Mouse (Mus musculus) CH12.LX (cell line): ENCODE results near the gene Brwd3. TPM values are rescaled to one million over a fixed set of nuclear protein-coding genes. Genes with fewer than 3 reads are reported as not detected.
A peak's percentile ranks its signal among the peaks of the same experiment; 100 is the strongest.

ENCODE experiments used
- DNase-seq: peaks from one replicate; pipeline ENCODE4 v3.0.0-alpha.2; 2013; ENCODE audit errors: extremely low read depth
- H3K27ac ChIP-seq: 2 replicates; pipeline ENCODE4 v1.5.1; 2012; ENCODE audit warnings: low read depth, mild to moderate bottlenecking, control low read depth, moderate library complexity; ENCODE audit not compliant: insufficient read depth
- H3K27me3 ChIP-seq: replicated peaks from 2 replicates; pipeline ENCODE3; 2012; ENCODE audit warnings: inconsistent platforms
- H3K36me3 ChIP-seq, 2 experiments: replicated peaks in 1 of 2; 2 replicates each; pipeline versions ENCODE3 to v1.6.1; 2012; ENCODE audit warnings: inconsistent platforms in 1 of 2, low read length in 1 of 2, mild to moderate bottlenecking in 1 of 2, mixed read lengths in 1 of 2, moderate library complexity in 1 of 2; ENCODE audit not compliant: control insufficient read depth in 1 of 2, insufficient read depth in 1 of 2
- H3K4me1 ChIP-seq, 2 experiments: 2 replicates each; pipeline ENCODE4 v1.6.1; 2012; ENCODE audit warnings: inconsistent platforms in 1 of 2, moderate library complexity in 1 of 2; ENCODE audit not compliant: insufficient read depth in 2 of 2, control insufficient read depth in 1 of 2
- H3K4me2 ChIP-seq: 2 replicates; pipeline ENCODE4 v1.6.1; 2012; ENCODE audit warnings: low read depth, mild to moderate bottlenecking, control low read depth; ENCODE audit not compliant: poor library complexity, insufficient read depth, severe bottlenecking
- H3K4me3 ChIP-seq, 3 experiments: fragments of 150-350 bp in 1 of 3; sonication (generic) in 1 of 3; replicated peaks in 1 of 3; 2 replicates each; pipeline versions ENCODE3 to v1.5.1; 2011 to 2012; ENCODE audit warnings: low read depth in 2 of 3, low read length in 2 of 3, mild to moderate bottlenecking in 2 of 3, moderate library complexity in 2 of 3, control low read depth in 1 of 3, improper control_type of control experiment in 1 of 3, inconsistent platforms in 1 of 3, mixed read lengths in 1 of 3; ENCODE audit not compliant: poor library complexity in 1 of 3
- H3K79me2 ChIP-seq: replicated peaks from 2 replicates; pipeline ENCODE4 v1.6.1; 2012; ENCODE audit warnings: mild to moderate bottlenecking, moderate library complexity; ENCODE audit not compliant: control insufficient read depth, poor library complexity, insufficient read depth, severe bottlenecking; ENCODE audit errors: extremely low read depth
- H3K9ac ChIP-seq: 2 replicates; pipeline ENCODE4 v1.6.1; 2012; ENCODE audit warnings: low read depth, mild to moderate bottlenecking, control low read depth, moderate library complexity; ENCODE audit not compliant: insufficient read depth
- H3K9me3 ChIP-seq: replicated peaks from 2 replicates; pipeline ENCODE3; 2012; ENCODE audit warnings: low read length, inconsistent platforms, mixed read lengths
- CHD1 ChIP-seq: IDR thresholded peaks from 2 replicates; pipeline ENCODE4 v1.6.1; 2012; ENCODE audit warnings: low read depth, low read length, improper control_type of control experiment, inconsistent platforms
- CHD2 ChIP-seq: IDR thresholded peaks from 2 replicates; pipeline ENCODE4 v1.6.1; 2011; ENCODE audit warnings: low read length, improper control_type of control experiment
- CTCF ChIP-seq, 2 experiments: IDR thresholded peaks in 1 of 2; conservative IDR thresholded peaks in 1 of 2; 2 replicates each; pipeline ENCODE4 v1.5.1; 2011 to 2012; ENCODE audit warnings: low read depth in 2 of 2, low read length in 2 of 2, improper control_type of control experiment in 1 of 2, inconsistent platforms in 1 of 2, mild to moderate bottlenecking in 1 of 2, moderate library complexity in 1 of 2
- ELF1 ChIP-seq: IDR thresholded peaks from 2 replicates; pipeline ENCODE4 v1.6.1; 2014; ENCODE audit warnings: low read depth, mild to moderate bottlenecking, inconsistent platforms, low read length, improper control_type of control experiment
- HCFC1 ChIP-seq: IDR thresholded peaks from 2 replicates; pipeline ENCODE4 v1.6.1; 2012; ENCODE audit warnings: low read depth, mild to moderate bottlenecking, inconsistent platforms, low read length, improper control_type of control experiment
- KAT2A ChIP-seq: IDR thresholded peaks from 2 replicates; pipeline ENCODE4 v1.6.1; 2012; ENCODE audit warnings: low read length, improper control_type of control experiment, inconsistent platforms; ENCODE audit not compliant: insufficient replicate concordance
- MAFK ChIP-seq: IDR thresholded peaks from 2 replicates; pipeline ENCODE4 v1.6.1; 2011; ENCODE audit warnings: low read length, improper control_type of control experiment; ENCODE audit not compliant: insufficient replicate concordance
- NELFE ChIP-seq: IDR thresholded peaks from 2 replicates; pipeline ENCODE4 v1.6.1; 2011; ENCODE audit warnings: low read depth, low read length, improper control_type of control experiment
- NRF1 ChIP-seq: IDR thresholded peaks from 2 replicates; pipeline ENCODE4 v1.6.1; 2014; ENCODE audit warnings: low read depth, mild to moderate bottlenecking, inconsistent platforms, low read length, improper control_type of control experiment, moderate library complexity
- PAX5 ChIP-seq: IDR thresholded peaks from 2 replicates; pipeline ENCODE4 v1.6.1; 2012; ENCODE audit warnings: low read length, inconsistent platforms, mixed read lengths
- POLR2A ChIP-seq: IDR thresholded peaks from 2 replicates; pipeline ENCODE4 v1.6.1; 2011; ENCODE audit warnings: low read depth, mild to moderate bottlenecking, improper control_type of control experiment, low read length
- POLR2AphosphoS2 ChIP-seq: IDR thresholded peaks from 2 replicates; pipeline ENCODE4 v1.6.1; 2011; ENCODE audit warnings: low read depth, low read length, improper control_type of control experiment
- RAD21 ChIP-seq: IDR thresholded peaks from 2 replicates; pipeline ENCODE4 v1.6.1; 2011; ENCODE audit warnings: low read depth, mild to moderate bottlenecking, low read length, improper control_type of control experiment, moderate library complexity
- UBTF ChIP-seq: IDR thresholded peaks from 2 replicates; pipeline ENCODE4 v1.6.1; 2012; ENCODE audit warnings: low read depth, mild to moderate bottlenecking, inconsistent platforms, low read length, improper control_type of control experiment, moderate library complexity
- USF1 ChIP-seq: IDR thresholded peaks from 2 replicates; pipeline ENCODE4 v1.6.1; 2014; ENCODE audit warnings: low read depth, mild to moderate bottlenecking, inconsistent platforms, low read length, improper control_type of control experiment
- ZMIZ1 ChIP-seq: IDR thresholded peaks from 2 replicates; pipeline ENCODE4 v1.6.1; 2012; ENCODE audit warnings: low read depth, mild to moderate bottlenecking, inconsistent platforms, low read length, improper control_type of control experiment
- ZNF384 ChIP-seq: IDR thresholded peaks from 2 replicates; pipeline ENCODE4 v1.6.1; 2012; ENCODE audit warnings: low read depth, low read length, improper control_type of control experiment, inconsistent platforms
- dilution Hi-C: fragments of 300-500 bp; cut with MboI; formaldehyde crosslinking; loops from 2 replicates; pipeline ENCODE4 v1.14.3; 2020; ENCODE audit warnings: low sequenced_read_pairs; ENCODE audit not compliant: extremely low pct_unique_long_range_greater_than_20kb, extremely low pct_ligation_motif_present
- in situ Hi-C: fragments of 300-500 bp; cut with MboI; formaldehyde crosslinking; loops from 3 replicates; pipeline ENCODE4 v1.14.3; 2019; ENCODE audit warnings: low sequenced_read_pairs, low pct_ligation_motif_present, low pct_unique_long_range_greater_than_20kb, mixed read lengths
- polyA plus RNA-seq: library from polyadenylated mRNA; unstranded; fragments of >175 nt; gene quantifications from 2 replicates; pipeline ENCODE4 v1.2.1, GENCODE M21; 2012; ENCODE audit warnings: low read depth; ENCODE audit not compliant: insufficient read length
- total RNA-seq, 2 experiments: library from RNA; depleted of rRNA; stranded (reverse); fragments of 300-350 nt in 1 of 2; fragments of >200 nt in 1 of 2; gene quantifications; 2 replicates each; pipeline ENCODE4 v1.2.3; 2012 to 2014

Brwd3 gene
- total and polyA plus RNA-seq, 3 experiments: 3.0 to 5.4 (median 3.3) TPM

DNA sequence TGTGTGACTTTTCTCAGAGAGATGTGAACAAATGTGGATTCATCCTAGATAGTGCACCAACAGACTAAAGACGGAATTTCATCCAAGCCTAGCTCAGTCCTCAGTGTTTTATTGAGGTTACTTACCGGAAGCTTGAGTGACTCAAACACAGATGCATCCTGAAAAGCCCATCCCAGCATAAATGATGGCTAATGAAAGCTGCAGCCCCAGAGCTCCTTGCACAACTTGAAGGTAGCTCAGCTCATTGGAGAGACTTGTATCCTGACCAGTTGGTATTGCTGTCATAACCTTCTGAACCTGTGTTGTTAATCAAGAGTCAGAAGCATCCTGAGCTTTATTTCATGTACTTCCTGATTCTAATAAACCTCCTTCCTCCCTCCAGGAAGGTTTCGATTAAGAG, 105.8 kb downstream of the Brwd3 start:
- TF ChIP-seq ELF1 (no peak), KAT2A (no peak), CHD1 (no peak), ZMIZ1 (no peak), NELFE (no peak), HCFC1 (no peak), CTCF (conservative IDR thresholded peaks at IDR 0.05 in 1 of 2, IDR thresholded peaks at IDR 0.05 in 1 of 2; ENCODE audit: low read depth in 2 of 2, low read length in 2 of 2) (no peak), MAFK (no peak), POLR2AphosphoS2 (no peak), POLR2A (no peak), ZNF384 (no peak), CHD2 (no peak)
- Histone ChIP-seq H3K27ac (no peak overlapping the region), H3K4me1 (no peaks in the 10 kb centered on the region), H3K9ac (no peak overlapping the region), H3K27me3 (no peaks in the 10 kb centered on the region), H3K4me3 (no peak overlapping the region), H3K4me2 (no peak overlapping the region), H3K79me2 (no peaks in the 10 kb centered on the region), H3K36me3 (no peaks in the 10 kb centered on the region), H3K9me3 (no peaks in the 10 kb centered on the region)
- in situ Hi-C loops (no loop called here), dilution Hi-C loops (no loop called here)
- no peak for DNase-seq

DNA sequence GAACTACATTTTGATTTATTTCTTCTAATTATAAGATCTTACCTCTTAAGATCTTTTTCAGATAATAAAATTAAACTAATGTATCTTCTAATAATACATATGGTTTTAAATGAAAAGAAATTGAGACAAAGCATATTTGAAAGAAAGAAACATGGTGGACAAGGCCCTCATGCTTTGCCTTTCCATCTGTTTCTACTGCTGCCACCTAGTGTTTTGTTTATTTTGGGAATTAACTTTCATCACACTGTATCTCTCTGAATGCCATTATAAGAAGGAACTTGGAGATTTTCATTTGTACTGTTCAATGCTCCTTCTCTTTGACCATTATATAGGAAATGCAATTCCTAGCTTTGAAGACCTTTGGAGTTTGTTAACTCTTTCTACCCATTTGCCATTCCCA, 109.9 kb downstream of the Brwd3 start:
- no peak overlapping the region for H3K27ac ChIP-seq
- H3K9ac ChIP-seq: no peak overlapping the region
- DNase-seq: no peak
- dilution Hi-C loops (no loop called here), in situ Hi-C loops (no loop called here)
- no peak for TF ChIP-seq UBTF
- no peak for TF ChIP-seq PAX5
- no peak for TF ChIP-seq NRF1
- TF ChIP-seq CTCF (conservative IDR thresholded peaks at IDR 0.05 in 1 of 2, IDR thresholded peaks at IDR 0.05 in 1 of 2; ENCODE audit: low read depth in 2 of 2, low read length in 2 of 2): peak in 1 of 2 experiments; percentile 22; a peak in 1 of 4 replicates
- peak; percentile 9 for TF ChIP-seq RAD21
- no peak for TF ChIP-seq USF1
- no peak overlapping the region for H3K4me2 ChIP-seq
- H3K79me2 ChIP-seq: no peaks in the 10 kb centered on the region
- H3K36me3 ChIP-seq: no peaks in the 10 kb centered on the region
- no peaks in the 10 kb centered on the region for H3K27me3 ChIP-seq
- no peak overlapping the region for H3K4me3 ChIP-seq
- H3K4me1 ChIP-seq: no peaks in the 10 kb centered on the region
- H3K9me3 ChIP-seq: no peaks in the 10 kb centered on the region
